Mouse (Mus musculus): ENCODE measurements around the gene Phb2.

Gene Phb2

DNA sequence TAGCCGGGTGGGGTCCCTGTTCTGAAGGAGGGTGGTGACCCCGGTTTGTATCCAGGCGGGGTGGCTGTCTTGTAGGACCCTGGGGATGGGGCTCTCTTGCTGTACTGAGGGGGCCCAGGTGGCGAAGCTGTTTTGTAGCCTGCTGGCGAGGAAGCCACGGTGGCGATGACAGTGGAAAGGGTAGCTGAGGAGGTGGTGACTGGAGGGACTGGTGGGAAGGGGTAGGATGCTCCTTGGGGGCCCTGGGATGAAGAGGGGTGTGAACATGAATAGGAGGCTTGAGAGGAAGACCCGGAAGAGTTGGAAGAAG, 34.1 kb downstream of the Phb2 start:
- no peak for DNase-seq (ENCODE audit: low read depth, low spot score)

DNA sequence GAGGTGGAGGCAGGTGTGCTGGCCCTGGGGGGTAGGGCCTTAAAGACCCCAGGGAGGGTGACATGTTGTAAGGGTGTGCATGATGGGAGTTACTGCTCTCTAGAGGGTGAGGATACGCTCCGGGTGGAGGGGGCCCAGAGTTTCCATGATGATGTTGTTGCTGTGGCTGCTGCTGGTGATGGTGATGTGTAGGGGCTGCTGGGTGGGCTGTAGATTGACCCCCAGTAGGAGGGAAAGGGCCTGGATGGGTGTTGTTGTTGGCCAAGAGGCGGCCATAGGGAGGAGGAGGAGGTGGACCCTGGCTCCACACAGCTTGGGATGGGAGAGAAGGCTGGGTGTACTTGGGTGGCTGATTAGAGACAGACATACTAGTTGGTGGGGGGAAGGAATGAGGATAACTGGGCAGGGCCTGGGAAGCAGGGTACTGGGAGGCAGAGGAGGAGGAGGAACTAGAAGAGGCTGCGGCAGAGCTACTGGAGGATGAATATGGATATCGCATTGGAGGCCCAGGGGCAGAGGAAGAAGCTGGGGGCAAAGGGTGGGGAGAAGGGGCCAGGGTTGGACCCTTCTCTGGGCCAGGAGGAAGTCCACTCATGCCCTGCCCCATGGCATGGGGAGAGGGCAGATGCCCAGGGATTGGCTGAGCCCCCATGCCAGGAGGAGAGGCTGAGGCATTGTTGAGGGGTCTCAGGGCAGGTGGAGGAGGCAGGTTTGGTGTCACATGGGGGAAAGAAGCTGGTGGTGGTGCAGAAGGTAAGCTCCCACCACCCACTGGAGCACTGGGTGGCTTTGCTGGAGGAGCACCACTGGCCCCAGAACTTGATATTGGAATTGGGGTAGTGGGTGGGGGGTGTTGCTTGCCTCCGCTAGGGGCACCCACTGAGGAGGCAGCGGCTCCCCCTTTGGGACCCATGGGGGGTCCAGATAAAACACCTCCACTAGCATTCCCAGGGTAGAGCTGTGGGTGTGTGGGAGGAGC, 34.8 kb downstream of the Phb2 start:
- DNase-seq (ENCODE audit: low read depth, low spot score), result no peak

DNA sequence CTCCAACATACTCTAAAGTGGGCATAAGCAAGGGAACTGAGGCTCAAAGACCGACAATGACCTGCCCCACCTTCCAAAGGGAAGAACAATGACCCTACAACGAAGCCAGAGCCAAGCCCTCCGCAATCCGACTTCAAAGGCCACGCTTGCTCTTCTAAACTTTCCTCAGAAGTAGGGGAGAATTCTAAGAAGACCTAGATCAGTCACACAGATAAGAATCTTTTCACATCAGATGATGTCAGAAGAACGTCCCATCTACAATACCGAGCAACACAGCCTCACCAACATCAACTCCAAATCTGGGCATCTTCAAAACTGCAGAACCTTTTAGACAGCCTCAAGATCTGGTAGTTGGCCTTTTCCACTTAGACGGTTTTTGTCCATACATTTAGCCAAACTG, 38.3 kb downstream of the Phb2 start:
- DNase-seq (ENCODE audit: low read depth, low spot score), result peak; percentile 80

DNA sequence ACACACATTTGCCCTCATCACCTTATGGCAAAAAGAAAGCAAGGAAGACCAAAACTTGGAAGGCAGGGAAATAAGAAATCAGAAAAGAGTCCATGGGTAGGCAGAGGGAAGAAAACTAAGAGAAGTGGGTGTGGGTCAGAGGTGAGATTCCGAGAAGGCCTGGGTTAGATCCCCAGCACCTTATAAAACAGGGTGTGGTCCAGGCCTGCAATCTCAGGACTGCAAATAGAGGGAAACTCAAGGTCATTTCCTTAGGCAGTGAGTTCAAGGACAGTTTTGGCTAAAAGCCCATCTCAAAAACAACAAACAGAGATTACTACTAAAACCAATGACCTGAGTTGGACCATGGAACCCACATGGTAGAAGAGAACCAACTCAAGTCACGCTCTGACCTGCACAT, 41.7 kb downstream of the Phb2 start:
- no peak for DNase-seq (ENCODE audit: low read depth, low spot score)

- DNase-seq (ENCODE audit: low read depth, low spot score), result no peak
These were observed 43.2 kb downstream of the Phb2 start for GRCm38 (mm10) chr6:124755306-124755705.

- DNase-seq (ENCODE audit: low read depth, low spot score), result peak; percentile 68
These were observed 43.9 kb downstream of the Phb2 start, which contains the start of the genes Gm45234 and Atn1 for GRCm38 (mm10) chr6:124755831-124756595. TSS of gene Gm45234 (minus strand) at chr6:124756021. TSS of gene Atn1 (minus strand) at chr6:124756524.

DNA sequence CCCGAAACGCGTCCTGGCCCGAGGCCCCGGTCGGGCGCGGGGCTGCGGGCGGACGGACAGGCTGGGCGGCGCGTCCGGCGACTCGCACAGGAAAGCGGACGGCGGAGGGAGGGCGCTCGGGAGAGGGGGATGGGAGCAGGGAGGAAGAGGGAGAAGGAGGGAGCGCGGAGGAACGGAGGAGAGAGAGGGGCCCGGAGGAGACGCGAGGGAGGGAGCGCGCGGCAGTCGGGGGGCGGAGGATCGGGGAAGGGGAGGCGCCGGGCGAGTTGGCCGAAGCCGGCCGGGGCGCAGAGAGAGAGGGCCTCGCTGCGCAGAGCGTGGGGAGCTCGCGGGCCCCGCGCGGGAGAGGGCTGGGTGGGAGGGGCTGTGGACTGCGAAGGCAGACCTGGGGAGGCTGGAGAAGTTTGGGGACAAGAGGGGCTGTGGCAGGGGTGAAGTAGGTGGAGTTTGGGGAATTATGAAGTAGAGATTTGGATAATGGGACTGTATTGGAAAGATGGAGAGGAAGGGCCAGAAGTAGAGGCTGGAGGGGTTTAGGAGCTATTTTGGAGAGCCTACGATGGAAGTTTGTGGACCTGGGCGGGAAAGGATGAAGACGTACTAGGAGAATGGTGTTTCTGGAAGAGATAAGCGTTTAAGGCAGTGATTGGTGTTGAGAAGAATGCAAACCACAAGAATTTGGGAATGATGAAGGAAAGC, 44.7 kb downstream of the Phb2 start:
- DNase-seq (ENCODE audit: low read depth, low spot score), result peak; percentile 60

DNA sequence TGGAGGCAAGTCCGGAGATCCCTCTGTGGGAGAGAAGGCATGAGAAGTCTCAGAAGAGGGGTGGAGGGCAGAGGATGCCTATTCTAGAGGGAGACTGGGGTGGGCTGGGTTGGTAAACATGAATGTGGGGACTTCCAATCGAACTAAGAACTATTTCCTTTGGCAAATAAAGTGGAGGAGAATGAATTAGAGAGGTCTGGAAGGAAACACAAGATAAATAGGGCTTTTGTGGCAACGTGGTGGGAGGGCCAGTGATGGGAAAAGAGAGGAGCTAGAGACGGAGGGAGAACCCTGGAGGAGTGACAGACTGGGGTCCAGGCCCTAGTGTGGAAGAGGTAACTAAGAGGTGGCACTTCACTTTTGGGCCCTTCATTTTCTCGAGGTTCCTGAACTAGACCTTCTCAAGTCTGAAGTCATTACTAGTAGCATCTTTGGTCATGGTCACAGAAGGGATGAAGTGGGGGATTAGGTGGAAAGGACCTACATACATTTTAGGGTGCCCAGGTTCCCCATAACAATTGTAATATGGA, 45.3 kb downstream of the Phb2 start:
- DNase-seq (ENCODE audit: low read depth, low spot score), result no peak

GRCm38 (mm10) chr6:124757909-124758848, 46.0 kb downstream of the Phb2 start:
- no peak for DNase-seq (ENCODE audit: low read depth, low spot score)

GRCm38 (mm10) chr6:124758849-124759232, 46.7 kb downstream of the Phb2 start:
- no peak for DNase-seq (ENCODE audit: low read depth, low spot score)

DNA sequence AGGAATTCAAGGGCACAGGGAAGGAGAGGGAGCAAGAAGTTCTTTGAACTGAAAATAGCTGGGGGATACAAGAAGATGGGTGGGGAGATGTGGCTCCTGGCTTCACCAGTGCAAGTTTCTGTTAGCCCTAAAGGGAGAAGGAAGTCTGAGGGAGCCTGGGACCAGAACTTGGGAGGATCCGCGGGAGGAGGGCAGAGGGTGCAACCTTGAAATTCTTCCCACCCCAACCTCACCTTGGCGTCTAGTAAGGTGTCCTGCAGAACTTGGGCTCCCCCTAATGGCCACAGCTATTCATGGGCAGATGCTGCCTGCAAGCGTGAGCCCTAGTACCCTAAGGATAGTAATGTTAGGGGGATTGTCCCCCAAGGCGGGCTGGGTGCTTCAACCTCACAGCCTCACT, 47.1 kb downstream of the Phb2 start:
- DNase-seq (ENCODE audit: low read depth, low spot score), result peak; percentile 94

GRCm38 (mm10) chr6:124765951-124766350, 53.8 kb downstream of the Phb2 start:
- DNase-seq (ENCODE audit: low read depth, low spot score), result no peak

Data from CD4-positive, CD25-positive, alpha-beta regulatory T cell, adult 2 months (primary cell).